Mouse (Mus musculus): Measurements from ENCODE around the gene Ambp.

The Ambp gene

DNA sequence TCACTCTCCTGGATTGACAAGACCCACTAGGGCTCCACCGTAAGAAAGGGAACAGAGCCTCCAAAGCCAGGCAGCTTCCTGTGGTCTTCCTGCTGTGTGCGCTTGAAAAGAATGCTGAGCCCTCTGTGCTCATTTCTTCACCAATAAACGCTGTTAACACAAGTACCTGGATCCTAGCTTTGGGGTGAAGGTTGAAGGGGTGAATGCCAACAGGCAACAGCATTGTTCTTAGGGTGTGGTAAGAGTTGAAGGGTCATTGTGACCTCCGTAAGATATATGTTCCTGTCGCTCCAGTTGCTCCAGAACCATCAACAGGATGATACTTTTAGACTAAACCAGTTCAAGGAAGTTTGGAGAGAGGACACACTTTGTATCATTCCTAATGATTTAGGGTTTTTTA is at the start of gene Ambp:
Gene Ambp (minus strand): TSS at position 101 of the 400 bp plus-strand sequence.
- DNase-seq, result no peak

DNA sequence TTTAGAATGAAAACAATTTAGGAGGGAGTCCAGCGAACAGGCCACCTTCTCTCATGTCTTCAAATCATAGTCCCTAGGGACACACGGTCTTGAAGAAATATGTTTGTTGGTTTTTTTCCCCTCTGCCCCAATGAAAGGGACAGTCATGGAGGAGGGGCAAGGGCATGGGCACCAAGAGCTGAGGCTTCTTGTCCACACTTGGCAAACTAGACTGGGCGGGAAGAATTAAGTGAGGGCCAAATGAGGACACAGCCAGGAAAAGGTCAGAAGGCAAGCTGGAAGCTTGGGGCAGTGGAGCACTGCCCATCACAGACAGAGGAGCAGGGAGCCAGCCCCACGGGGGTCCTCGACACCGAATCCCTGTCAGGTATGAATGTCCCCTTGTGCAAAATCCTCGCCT is 49.3 kb upstream of the Ambp start:
- DNase-seq, result no peak

DNA sequence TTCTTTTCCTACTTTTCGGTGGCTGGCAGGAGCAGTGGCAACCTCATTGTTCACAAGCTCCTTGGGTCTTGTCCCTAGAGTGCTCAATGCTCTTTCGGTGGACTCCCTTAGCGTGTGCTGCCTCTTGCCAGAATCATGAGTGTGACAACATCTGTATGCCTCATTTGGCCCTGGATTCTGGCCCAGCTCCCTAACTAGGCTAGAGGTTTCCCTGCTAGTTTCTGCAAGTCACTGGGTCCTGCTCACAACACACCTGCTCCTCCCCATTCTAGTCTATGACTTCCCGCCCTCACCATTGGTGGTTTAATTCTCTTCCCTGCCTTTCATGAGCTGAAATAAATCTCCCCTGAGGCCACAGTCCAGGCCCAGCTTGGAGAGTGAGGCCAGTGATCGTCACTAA is 44.8 kb upstream of the Ambp start:
- no peak for DNase-seq

DNA sequence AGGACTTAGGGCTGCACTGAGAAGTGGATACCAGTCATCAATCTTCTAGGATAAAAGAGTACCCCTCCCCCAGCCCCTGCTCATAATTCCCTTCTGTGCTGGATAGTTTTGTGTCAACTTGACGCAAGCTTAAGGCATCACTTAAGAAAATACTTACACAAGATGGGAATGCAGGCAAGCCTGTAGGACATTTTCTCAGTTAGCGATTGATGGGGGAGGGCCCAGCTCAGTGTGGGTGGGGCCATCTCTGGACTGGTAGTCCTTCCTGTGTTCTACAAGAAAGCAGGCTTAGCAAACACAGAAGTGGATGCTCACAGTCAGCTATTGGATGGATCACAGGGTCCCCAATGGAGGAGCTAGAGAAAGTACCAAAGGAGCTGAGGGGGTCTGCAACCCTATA is 39.8 kb upstream of the Ambp start:
- DNase-seq, result no peak

DNA sequence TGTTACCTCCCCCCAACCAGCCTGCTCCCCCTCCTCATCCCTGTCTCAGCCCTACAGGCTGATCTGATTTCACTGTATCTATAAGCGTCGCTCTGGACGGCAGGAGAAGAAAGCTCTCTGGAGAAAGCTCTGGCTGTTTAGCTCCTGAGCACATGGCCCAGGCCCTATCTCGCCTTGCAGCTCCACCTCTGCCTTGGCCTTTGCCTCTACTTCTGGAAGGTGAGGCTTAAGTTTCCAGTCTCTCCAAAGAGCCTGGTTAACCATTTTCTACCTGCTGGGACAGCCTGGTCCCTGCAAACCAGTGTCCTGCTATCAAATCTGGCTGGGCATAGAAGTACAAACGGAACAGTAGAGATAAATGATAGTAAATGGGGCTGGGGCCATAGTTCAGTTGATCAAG is 37.0 kb upstream of the Ambp start:
- no peak for DNase-seq

DNA sequence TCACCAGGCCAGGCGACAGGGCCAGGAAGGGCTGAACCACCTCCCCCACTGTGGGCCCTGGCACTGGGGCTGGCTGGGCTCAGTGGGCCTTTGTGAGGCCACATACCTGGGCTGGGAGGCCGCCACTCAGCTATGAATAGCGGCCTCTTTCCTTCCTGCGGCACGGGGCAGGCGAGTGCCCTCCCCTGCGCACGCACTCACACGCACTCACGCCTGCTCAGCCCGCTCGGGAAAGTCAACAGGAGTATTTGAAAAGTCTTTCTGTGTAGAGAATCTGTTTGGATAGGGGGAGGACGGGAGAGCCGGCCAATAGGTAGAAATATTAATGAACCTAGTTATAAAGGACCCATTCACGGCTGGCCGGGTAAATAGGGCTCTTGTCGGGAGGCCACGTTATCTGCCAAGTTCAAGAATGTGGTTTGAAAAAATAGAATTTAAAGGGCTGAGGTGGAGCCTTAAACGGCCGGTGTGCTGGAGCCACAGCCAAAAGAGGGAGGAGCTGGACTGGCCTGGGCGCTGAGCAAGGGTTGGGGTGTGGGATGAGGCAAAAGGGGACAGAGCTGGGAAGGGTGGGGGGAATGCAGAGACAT is 31.8 kb upstream of the Ambp start:
- no peak for DNase-seq

DNA sequence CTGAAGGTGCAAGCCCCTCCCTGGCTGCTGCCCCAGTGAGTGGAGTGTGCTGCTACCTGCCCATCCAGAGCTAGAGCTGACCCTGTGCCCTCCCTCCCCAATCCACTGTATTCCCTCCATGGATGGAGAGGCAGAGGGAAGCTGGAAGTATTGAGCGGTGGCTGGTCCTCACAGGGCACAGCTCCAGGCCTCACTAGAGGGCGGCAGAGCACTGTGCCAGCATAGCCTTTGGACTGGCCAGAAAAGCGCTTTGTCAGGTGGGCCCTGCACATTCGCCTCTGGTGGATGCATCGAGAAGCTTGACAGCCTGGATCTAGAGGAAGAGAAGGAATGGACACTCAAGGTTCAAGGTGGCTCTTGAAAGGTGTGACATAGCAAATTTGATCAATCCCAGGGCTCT is 27.0 kb upstream of the Ambp start:
- peak; percentile 78 for DNase-seq

DNA sequence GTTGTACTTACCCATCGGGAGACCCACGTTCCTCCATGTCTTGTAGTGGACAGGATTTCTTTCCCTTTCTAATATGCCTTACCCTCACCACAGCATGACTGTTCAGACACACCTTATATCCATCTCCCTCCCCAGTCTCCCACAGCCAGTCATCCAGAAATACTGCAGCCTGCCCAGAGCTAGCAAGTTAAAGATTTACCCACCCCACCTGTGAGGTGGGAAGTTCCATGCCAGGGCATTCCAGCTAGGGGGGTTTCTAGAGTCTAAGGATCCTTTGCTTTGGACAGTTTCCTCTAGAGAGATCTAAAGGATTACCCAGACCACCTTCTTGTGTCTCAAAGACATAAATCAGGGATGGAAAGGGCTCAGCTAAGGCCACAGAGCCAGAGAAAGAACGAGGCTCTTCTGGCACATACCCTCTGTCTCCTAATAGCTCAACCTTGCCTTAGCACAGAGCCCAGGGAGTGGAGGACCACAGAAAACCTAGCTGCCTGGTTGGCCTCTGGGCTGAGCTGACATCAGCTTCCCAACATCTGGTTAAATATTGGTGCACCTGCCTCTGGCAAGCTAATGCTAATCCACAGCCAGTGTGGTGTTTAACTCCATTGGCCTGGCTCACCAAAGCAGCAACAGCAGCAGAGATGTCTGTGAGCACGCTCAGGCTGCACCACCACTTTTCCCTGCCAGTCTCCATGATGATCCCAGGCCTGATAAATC is 17.5 kb upstream of the Ambp start, which contains the start of gene Kif12:
Gene Kif12 (minus strand): TSS at position 163 of the 717 bp plus-strand sequence.
- no peak for DNase-seq

DNA sequence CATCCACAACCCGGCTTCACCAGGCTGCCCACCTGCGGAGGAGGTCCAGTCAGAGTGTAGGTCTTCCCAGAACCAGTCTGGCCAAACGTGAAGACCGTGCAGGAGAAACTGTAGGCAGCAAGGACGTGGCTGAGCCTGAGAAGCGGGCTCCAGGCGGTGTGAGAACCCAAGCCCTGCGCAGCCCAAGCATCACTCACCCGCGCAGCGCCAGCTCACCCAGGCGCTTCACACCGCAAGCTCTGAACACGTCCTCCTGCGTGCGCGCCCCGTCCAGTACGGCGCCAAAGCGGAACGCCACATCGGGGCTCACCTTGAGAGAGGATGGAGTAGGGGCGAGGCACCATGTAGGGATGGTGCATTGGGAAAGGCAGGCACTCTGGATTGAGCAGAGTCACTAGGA is 16.5 kb upstream of the Ambp start:
- no peak for DNase-seq

DNA sequence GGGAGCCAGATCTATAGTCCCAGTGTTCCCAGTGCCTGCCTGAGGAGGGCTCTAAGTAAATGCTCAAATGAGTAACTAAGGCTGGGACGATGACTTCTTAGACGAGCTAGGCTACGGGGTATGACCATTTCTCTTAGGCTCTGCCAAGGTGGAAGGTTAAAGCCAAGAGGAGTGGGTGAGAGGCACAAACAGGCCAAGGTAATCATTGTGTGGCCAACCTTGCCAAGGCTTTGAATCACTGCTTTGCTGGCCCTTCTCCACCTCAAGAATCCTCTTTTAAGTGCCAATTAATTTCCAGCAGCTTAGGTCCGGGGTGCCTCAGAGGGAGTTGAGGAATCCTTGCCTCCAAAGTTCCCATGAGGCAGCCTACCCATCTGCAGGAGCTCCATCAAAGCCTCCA is 15.5 kb upstream of the Ambp start:
- no peak for DNase-seq

DNA sequence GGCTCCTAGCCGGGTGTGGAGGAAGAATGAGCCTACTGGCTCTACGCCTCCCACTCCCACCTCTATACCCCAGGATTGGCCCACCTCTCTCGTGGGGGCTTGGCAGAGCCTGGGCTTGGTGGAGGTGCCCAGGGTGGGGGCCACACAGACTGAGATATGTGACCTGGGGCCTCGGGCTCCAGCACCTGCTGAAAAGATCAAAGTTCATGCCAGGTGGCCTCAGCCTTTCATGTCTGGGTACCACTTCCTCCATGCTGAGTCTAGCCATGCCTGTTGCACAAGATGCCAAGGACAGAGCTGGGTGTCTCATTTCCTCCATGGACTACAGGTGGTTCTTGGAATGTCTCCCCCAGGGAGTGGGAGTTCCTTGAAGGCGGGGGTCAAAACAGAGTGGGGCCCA is 11.7 kb upstream of the Ambp start:
- no peak for DNase-seq

DNA sequence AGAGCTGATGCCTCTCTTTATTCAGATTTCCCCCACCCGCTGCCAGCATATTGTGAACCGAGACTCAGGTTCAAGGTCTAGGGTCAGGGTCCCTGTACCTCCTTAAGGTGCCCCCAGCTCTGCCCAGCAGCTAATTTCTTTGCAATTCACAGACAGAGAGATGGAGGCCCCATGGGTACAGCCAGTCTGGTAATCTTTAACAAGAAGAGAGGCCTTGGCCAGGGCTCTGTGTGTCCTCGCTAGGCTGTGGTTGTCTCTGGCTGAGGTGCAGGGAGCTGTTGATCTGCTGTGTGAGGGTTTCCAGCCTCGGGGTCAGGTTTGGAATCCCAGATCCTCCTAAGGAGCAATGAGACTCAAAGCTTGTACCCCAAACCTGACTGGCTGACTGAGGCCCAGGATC is 11.0 kb upstream of the Ambp start:
- DNase-seq, result no peak

DNA sequence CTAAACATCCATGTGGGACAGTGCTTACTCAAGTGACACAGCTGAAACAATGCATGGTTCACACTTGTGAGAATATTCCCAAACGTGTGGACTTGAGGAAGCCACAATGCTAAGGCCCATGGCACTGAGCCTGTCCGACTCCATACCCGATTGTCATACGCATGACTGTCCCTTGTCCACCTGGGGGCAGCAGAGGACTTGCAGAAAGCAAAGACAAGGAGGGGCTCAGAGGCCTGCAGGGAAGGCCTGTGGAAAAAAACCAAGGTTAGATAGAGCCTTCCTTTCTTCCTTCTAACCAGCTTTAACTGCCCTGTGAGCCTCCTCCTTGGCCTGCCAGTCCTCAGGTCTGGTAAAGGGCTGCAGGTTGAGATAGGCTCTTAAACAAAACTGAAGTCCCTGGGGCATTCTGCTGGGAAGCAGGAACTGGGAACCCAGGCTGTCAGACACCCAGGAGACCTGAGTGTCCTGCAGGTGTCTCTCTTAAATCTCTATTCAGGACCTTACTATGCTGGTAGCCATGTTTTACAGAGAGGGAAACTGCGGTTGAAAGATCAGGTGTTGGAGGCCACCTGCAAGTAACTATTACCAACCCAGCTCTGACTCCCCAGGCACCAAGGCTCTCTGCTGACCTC is 4.5 kb upstream of the Ambp start:
- peak; percentile 95 for DNase-seq

DNA sequence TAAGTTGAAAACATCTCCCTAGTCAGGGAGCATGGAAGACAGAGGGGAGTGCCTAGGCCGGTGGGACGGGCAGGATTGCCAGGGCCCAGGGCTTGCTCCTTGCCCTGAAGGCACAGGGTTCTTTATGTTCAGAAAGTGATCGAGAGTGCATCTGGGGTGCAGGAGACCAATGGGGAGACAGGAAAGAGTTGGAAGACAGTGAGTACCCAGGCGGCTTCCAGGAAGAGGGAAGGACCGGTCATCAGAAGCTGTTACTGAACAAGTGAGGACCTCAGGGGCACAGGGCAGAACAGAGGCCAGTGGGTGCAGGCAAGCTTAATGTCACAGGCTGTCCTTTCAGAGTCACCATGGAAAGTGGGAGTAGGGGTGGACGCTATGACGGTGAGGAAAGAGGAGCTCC is 3.6 kb upstream of the Ambp start:
- no peak for DNase-seq

DNA sequence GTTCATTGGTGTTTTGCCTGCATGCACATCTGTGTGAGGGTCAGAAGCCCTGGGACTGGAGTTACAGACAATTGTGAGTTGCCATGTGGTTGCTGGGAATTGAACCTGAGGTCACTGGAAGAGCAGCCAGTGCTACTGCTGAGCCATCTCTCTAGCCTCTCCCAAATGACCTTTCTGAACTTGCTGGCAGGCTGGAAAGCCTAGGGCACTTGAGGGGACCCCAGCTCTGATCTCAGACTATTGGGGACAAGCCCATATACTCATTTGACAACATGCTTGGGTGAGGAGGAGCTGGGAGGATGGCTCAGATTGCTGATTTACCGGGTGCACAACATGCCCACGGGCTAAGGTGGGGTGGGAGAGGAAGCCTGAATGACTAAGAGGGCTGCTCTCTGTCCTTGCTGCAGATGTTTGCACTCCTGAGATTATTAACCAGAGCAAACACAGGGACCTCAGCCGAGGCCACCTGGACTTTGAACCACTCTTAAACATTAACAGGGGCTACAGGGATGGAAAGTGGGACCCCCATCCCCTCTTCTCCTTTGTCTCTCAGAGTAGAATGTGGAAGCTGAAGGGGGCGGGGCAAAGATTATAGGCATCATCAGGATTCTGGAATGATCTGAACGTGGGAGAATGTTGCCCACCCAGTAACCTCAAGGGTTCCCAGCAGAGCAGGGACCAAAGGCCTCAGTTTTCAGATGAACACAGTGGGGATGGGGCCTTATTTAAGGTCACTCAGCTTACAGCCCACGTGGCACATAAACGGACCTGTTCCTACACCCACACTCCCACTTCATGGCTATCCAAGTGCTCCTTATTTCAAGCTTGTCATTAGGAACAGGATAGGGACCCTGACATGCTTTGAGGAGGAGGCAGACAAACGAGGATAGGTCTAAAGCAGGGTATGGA is 2.4 kb upstream of the Ambp start:
- no peak for DNase-seq

DNA sequence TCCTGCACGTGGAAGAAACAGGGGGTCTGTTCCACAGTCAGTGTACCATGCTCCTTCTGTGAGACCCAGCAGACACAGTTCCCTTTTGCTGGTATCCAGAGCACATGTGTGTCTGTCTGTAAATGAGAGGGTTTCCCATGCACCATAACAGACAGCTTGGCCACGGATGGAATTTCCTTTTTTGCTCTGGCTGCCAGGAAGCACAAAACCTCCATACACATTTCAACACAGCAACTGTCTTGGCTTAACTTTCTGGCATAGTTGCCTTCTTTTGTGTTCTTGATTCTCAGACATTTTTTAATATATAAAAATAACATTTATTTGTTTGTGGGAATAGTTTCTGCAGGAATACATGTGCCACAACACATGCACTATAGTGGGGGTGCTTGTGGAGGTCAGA is 997 bp upstream of the Ambp start:
- DNase-seq, result no peak

DNA sequence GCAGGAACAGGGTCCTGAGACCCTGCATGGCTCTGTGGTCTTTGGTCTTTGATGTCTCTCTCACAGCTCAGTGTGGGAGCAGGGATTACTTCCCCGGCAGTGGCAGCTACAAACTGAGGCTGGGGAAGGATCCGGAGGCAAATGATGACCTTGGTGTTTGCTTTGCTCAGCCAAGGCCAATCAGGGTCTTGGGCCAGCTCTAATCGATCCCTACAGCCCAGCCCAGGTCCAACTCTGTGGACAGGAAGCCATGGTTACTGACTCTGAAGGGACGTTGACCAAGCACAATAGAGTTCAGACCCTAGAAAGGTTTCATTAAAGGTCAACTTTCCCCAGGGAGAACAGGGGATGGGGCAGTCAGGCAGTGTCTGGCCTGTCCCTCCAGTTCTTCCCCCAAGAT is 571 bp downstream of the Ambp start:
- no peak for DNase-seq

DNA sequence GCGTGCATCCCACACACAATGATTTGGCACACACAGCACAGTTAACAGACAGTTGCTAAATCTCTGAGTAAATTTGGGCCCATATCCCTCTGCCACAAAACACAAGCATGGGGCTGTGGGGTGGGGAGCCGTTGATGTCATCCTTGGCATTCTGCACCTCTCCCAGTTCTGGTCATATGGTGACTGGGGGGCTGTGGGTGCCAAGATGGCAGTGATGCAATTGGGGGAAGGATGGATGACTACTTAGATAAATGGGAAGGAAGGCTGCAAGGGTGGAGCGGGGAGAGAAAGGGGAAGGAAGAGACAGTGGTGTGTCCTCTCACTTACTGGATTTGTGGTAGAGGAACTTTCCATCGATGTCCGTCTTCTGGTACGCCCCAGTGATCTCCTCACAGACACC is 3.5 kb downstream of the Ambp start:
- no peak for DNase-seq

DNA sequence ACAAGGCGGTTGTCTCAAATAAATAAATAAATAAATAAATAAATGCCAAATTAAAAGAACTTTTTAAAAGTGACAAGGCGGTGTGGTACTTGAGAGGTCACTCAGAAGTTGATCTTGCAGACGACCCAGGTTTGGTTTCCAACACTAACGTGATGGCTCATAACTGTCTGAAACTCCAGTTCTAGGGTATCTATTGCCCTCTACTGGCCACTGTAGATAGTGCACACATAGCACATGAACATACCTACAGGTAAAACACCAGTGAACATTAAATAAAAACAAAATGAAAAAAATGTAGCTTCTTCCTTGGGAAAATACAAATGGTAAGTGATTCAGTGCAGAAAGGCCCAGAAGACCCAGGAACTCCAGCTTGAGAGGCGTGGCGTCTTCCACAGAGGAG is 7.3 kb downstream of the Ambp start:
- DNase-seq, result no peak

DNA sequence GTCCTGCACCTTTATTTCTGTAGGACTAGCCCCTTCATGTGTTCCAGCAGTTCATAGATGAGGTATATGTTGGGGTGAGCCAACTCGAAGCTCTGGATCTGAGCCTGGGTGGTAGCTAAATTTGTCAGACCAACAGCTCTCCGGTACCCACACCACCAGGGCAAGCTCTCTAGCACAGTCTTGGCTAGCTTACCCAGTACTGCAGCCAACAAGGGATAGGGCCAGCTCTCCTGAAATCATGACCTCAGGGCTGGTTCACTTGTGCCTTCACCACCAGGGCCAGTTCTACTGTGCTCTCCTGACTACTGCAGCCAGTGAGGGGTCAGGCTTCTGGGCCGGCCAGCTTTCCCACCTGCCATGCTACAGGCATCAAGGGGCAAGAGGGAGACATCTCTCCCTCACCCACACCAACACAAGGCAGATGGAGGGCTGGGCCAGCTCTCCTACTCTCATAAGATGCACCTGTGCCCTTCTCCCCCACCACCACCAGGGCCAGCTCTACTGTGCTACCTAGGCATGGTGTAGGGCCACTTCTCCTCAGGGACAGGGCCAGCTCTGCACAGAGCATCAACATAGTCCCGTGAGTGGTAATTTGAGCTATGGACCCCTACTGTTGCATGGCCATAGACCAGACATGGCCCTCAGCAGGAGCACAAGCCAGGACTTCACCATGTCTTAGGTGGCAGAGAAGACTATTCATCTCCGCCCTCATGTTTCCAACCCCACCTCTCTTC is 24.5 kb downstream of the Ambp start:
- DNase-seq, result no peak

DNA sequence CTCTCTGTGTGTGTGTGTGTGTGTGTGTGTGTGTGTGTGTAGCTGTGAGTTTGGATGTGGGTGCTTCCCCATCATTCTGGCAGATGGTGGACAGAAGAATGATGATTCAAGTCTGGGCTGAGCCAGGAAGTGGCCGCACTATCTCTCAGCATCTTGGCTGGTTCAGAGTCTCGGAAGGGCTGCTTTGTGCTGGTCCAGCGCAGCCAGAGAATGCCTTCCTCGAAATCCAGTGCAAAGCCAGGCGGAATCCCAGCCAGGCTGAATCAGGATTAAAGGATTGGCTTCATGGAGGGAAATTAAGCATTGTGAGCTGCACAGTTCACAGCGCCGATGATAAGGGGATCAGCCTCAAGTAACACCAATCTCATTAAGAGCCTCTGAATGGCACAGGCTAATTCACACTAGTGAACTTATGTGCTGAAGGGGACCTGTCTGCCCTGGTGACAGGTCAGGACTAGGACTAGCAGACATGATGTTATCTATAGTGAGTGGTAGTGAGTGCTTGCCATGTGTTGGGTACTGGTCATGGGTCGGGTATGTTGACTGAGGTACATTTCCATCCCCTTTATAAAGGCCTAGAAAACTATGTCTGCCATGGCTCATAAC is 29.6 kb downstream of the Ambp start:
- no peak for DNase-seq
